Mouse (Mus musculus): Measurements from ENCODE around the gene Mthfsd.
A peak's percentile ranks its signal among the peaks of the same experiment; 100 is the strongest.
"Not testable (repeated sequence)": the region's sequence is repeated elsewhere in the genome, so short reads cannot be mapped to it uniquely, and the experiment has no call there.

Mthfsd gene

DNA sequence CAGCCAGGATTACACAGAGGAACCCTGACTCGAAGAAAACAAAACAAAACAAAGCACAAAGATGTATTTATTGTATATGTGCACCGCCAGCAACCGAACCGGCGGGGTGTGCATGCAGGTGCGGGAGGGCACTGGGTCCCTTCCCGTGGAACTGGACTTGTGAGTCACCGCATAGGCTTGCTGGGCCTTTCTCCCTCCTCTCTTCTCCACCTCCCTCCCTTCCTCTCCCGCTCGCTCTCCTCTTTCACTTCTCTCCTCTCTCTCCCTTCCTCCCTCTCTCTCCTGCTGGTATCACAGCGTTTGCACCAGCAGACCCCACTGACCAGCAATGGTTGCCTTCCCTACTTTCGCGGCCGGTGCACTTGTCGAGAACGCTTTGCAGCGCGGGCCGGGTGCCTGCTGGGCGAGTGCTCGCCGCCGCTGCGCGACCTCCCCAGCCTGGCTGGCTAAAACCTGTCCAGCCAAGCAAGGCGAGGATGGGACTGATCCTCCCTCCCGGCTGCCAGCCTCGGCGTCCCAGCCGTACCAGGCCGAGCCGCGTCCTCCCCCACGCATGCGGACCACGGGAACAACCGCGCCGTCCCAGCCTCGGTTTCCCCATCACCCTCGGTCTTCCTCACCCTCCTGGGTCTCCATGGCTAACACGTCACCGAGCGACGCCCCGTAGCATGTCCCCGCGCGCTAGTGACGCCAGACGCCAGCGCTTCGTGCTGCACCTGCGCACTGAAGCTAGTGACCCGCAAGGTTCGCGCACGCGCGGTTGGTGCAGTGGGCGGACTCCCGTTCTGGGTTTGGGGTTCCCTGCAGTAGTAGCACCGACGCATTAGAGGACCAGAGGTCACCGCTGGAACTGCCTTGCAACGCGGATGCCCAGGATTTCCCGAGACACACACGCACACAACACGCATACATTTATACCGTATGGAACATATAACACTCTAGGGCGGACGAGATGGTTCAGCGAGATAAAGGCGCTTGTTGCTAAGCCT, at the start of gene Mthfsd:
TSS of gene Mthfsd (minus strand) at position 725 of the 989 bp plus-strand sequence.
- DNase-seq (ENCODE audit: low spot score): peak; percentile 98

DNA sequence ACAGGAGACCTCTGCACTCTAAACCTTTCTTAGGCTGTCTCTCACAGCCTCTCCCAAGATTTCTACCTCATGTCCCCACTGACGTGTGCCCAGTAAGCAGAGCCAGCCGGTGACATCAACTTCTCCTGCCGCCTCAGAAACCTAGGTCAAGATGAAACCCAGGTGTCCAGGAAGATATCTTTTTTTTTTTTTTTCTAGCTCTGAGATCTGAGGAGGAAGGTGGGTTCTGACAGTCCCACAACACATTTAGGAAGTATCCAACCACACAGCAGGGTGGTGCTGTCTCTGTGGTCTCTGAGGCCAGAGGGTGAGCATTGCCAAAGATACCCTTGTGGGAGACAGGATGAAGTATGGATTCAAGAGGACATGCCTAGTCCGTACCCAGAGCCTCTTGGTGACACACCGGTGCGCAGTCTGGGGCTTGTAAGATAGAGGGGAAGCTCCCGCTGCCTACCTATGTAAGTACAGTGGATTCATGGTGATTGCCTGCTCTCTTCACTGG, 48.8 kb upstream of the Mthfsd start:
- DNase-seq (ENCODE audit: low spot score): no peak

DNA sequence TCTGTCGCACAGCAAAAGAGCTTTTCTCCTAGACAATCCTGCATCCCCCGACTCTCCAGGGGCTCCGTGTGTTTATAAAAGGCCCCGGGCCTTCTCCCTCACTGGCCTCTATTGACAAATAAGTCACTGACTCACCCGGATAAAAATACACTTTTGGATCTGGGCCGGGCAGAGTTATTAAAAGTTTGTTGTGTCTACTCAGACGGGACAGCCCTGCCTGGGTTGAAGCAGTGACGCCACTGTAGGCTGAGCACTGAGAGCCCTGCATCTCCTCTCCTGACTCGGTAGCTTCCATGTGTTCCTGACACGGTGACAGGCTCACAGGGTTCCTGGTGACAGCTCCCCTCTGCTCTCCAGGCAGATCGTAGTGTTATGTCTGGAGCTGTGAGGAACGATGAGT, 44.2 kb upstream of the Mthfsd start:
- no peak for DNase-seq (ENCODE audit: low spot score)

DNA sequence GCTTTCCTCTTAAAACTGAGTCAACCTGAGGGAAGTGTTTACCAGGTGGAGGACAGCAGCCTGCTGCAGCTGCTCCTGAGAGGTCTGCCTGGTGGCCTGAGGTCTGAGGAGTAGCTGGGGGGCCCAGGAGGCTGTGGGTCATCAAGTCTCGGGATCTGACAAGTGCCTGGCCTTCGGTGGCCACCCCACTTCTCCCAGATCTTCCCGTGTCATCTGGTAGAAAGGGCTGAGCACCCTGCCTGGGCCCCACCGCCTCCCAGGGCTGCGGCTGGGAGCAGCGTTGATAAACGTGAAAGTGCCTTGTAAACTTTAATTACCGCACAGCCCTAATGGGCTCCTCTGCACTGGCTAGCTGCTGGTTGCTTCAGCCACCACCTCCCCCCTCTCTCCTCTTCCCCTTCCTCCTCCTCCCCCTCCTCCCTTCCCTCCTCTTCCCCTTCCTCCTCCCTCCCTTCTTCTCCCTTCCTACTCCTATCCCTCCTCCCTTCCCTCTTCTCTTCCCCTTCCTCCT, 40.4 kb upstream of the Mthfsd start:
- no peak for DNase-seq (ENCODE audit: low spot score)

DNA sequence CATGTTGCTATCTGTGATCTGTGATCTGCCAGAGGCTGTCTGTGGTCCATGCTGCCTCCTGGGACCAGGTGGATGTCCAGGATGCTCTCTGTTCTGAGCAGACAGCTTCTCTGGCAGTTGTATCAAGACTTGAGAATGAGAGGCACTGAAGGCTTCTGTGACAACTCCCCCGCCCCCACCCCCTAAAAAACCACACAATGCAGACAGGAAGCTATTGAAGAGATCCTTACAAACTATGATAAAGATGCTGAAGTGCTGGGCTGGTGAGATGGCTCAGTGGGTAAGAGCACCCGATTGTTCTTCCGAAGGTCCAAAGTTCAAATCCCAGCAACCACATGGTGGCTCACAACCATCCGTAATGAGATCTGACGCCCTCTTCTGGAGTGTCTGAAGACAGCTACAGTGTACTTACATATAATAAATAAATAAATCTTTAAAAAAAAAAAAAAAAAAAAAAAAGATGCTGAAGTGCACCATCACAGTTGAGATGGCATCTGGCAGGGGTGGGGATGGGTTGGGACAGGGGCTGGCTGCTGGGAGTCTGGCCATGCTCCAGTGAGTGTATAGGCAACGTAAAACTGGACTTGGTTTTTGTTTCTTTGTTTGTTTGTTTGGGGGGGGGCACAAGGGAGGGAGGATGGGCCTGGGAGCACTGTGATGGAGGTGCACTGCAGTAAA, 37.4 kb upstream of the Mthfsd start:
- not testable (repeated sequence) for DNase-seq (ENCODE audit: low spot score)

DNA sequence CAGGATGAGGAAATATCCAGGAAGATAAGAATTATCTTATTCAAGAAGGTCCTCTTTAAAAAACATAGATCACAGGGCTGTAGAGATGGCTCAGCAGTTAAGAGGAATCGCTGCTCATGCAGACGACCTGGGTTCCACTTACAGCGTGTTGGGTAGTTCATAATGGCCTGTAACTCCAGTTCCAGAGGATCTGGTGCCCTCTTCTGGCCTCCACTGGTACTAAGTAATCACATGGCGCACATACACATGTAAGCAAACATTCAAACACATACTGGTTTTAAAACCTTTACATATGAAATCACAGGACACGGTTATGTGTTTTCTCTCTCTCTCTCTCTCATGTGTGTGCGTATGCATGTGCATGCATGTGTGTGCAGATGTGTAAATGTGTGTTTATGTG, 28.7 kb upstream of the Mthfsd start:
- DNase-seq (ENCODE audit: low spot score): no peak

DNA sequence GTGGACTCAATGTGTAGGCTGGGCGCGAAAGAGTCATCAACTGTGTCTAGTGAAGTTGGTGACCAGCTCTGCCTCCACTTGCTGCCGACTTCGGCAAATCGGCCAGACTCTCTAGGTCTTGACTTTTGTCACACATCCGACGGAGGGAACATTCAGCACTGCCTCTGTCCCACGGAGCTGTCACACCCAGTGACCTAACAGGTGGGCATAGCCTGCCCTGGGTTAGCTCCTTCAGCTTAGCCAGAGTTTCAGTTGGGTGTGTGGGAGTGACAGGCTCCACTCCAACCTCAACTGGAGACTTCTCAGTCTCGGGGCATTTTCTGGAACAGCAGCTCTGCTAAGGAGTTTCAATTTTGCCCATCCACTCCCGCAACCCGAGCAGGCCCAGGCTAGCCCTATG, 26.3 kb upstream of the Mthfsd start:
- no peak for DNase-seq (ENCODE audit: low spot score)

DNA sequence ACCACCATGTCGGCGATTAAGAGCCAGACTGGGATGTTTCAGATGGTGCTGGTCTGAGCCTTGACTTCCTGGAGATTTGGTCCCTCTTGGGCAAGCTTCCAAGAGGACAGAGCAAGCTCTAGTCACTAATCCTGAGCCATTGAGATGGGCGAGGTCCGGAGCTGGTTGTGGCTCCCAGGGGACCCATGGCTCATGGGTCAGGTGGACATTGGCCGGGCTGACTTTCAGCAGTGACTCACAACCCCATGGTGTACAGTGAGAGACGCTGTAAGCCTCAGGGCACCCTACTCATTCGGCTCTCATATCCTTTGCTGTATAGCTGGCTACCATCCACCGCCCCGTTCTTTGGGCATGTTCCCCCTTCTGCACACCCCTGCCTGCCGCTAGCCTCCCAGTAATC, 25.9 kb upstream of the Mthfsd start:
- no peak for DNase-seq (ENCODE audit: low spot score)

DNA sequence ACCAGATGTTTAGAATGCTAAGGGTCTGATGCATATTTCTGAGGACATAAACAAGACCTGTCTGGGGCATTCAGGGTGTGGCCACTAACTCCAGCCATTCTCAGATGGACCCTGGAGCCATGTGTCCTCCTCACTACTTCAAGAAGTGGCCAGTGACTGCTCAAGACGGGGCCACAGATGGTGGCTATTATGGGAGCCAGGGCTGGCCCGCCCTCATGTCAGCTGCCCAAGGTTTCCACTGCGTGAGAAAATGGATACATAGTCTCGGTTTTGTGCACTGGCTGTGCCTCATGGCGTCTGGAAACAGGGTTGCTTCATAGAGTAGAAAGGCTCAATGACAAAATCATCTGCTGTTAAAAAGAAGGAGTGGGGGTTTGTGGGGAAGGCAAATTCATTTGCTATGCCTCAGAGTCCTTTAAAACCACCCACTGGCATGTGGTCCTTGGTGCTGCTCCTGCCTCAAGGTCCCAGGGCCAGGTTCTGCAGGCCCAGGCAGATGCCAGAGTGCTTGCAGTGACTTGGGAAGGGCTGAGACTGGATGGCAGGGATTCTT, 24.8 kb upstream of the Mthfsd start:
- DNase-seq (ENCODE audit: low spot score): no peak

DNA sequence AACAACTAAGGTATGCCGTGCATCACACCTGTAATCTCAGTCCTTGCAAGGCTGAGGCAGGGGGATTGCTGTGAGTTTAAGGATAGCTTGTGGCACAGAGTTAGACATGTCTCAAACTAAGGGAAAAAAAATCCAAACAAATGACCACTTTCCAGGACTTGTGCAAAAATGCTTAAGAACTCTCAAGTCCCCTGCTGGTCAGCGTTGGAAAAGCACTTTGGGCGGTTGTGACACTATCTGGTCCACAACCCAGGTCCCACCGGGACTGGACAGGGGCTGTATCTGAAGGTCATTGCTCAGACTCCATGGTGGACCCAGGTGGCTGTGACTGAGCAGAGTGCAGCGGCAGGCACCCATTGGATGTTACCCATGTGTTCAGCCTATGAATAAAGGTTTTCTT, 22.3 kb upstream of the Mthfsd start:
- DNase-seq (ENCODE audit: low spot score): no peak

DNA sequence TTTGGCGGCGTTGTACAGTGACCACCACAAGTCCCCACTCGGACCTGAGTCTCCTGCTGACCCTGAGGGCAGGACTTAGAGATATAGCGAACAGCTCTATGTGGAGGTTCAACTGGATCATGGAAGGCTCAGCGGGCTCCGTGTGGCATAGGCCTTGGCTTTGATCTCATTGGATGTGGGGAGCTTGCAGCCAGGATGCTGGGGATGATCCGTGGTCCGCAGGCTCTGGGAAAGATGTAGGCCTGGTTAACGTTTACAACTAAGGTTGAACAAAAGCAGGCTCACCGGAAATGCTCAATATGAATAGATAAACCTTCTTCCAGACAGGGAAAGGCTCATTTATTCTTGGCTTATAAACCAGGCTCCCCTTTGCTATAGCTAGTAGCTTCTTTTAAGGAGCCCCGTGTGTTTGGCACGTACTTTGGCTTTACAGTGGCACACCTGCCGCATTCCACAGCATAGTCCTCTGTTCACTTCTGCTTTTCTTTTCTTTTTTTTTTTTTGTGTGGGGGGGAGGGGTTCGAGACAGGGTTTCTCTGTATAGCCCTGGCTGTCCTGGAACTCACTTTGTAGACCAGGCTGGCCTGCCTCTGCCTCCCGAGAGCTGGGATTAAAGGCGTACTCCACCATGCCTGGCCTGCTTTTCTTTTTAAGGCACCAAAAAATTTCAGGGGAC, 21.2 kb upstream of the Mthfsd start:
- no peak for DNase-seq (ENCODE audit: low spot score)

DNA sequence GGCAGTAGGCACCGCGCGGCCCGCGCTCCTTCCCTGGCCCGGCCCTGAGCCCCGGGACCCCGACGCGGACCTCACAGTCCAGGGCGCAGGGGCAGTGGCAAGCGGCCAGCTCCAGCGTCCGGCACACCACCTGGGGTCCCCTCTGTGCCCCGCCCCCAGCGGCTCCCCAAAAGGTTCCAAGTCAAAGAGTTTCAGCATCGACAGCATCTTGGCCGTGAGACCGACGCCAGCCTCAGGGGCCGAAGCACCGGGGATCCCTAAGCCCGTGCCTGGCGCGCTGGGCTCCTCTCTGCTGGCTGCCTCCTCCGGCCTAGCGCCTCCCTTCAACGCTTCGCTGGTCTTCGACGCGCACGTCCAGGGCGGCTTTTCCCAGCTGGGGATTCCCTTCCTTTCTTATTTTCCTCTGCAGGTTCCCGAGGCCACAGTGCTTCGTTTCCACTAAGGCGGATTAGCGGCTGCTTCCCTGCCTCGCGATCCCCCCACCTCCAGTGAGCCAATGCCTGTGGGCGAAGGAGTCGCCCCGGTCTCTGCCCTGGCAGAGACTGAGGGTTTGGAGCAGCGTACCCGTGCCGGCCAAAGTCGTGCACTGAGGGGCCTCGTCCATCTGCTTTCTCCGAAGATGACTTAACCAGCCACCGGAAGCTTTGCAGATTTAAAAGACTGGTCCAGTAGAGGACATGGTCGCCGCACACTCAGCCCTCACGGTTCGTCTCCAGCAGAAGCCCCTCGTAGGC, 20.5 kb upstream of the Mthfsd start:
- no peak for DNase-seq (ENCODE audit: low spot score)

DNA sequence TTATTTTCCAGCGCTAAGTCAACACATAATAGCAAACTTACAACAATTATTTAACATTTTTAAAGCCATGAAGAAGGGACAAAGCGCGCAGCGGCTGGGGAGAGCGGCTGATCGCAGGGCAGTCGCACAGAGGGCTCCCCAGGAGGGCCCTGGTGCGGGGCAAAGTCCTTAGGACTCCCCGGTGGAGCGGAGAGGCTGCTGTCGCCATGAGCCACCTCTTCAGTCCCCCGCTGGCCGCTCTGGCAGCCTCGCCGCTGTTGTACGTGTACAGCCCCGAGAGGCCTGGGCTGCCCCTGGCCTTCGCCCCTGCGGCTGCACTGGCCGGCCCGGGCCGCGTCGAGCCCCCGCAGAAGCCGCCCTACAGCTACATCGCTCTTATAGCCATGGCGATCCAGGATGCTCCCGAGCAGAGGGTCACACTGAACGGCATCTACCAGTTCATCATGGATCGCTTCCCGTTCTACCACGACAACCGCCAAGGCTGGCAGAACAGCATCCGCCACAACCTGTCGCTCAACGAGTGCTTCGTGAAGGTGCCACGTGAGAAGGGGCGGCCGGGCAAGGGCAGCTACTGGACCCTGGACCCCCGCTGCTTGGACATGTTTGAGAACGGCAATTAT, 19.7 kb upstream of the Mthfsd start, which contains the start of gene Foxl1:
TSS of gene Foxl1 (plus strand) at position 185 of the 620 bp plus-strand sequence.
- no peak for DNase-seq (ENCODE audit: low spot score)

DNA sequence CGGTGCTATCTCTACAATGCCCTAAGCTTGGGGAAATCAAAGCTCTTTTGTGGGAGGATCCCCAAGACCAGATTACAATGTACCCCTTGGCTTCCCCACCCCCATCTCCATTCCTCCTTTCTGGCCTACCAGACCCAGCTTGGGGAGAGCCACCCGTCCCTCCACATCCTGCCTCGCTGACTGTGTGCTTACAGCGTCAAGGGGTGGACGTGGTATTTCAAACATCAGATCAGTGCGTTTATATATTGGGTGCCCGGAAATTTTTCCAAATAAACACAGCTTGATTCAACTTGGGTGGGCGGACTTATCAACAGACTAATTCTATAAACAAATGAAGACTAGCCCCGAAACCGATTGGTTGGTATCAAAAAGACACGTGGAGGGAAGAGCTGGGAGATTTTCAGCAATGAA, 19.1 kb upstream of the Mthfsd start:
- DNase-seq (ENCODE audit: low spot score): no peak

DNA sequence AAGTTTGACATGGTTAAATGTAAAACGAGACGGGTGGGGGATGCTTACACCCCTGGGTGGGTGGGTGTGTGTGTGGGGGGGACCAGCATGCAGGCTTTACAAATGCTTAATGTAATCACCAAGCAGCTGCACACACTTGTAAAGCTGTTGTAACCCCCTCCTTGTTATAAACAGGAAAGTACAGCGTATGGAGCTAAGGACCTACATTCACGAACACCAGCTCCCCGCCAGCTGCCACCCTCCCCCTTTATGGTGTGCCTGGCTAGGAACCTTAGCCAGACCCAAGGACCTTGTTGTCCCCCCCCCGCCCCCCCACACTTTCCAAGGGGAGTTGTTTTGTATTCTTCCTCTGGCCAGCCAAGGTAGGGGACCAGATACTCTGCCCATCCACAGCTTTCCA, 18.5 kb upstream of the Mthfsd start:
- DNase-seq (ENCODE audit: low spot score): no peak

DNA sequence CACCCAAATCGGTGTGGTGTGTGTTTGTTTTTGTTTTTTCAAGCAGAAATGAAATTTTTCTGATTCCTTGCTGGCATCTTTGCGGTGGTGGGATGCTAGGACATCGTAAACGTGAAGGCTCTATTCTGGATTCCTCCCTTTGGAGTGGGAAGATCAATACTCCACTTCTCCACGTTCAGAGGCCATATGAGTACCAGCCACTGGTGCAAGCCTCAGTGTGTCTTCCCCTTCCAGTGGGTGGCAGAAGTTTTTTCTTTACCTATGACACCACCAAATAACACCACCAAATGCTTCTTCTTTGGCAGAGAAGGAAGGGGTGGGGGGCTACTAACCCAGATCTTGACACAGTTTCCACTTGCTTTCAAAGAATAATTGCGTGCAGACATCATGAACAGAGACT, 18.0 kb upstream of the Mthfsd start:
- DNase-seq (ENCODE audit: low spot score): no peak

DNA sequence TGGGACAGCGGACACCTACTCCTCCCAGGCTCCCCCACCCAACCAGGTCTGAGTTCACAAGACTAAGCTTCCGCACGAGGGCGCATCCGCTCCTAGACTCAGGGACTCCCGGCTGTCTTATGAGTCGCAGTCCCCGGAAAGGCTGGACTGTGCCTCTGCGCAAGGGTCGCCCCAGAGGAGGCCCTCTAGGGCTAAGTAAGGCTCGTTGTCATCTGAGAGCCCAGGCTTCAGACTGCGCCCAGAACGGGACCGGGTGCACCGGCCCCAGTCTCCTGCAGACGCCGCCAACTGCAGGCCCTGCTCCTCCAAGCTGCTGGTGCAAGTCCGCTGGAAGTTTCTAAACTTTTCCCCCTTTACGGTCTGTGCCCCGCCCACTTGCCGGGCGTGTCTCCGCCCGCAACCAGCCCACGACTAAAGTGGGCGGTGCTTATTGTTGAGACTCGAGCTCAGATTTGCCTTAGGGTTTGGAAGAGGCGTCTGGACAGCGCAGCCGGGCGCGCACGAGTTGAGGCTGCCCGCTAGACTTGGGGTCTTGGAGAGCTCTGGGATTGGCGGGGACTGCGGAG, 17.2 kb upstream of the Mthfsd start:
- no peak for DNase-seq (ENCODE audit: low spot score)

DNA sequence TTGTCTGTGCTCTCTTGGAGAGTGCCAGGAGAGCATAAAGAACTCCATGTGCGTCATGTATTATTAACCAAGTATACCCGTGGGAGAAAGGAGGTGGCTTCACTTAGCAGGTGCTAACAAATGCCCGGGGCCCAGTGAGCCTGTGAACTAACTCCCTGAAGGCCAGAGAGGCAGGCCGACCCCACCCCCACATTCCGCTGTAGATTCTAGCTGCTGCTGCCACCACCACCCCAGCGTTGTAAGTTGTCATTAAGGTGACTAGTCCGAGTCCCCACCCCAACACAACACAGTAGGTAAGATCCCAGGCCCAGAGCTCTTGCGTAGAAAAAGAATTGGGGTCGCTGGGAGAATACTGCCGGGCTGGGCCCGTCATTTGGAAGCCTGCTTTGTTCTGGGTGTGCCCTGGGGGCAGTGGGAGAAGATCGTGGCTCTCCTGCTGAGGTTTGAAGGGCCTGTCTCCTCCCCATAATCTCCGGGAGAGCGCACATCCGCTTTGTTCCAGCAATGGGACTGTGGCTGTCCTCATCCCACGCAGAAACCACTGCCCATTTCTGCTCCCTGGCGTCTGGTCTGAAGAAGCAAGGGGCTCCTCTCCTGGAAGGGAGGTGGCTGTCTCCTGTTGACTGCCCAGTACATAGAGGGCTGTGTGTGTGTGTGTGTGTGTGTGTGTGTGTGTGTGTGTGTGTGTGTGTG, 16.5 kb upstream of the Mthfsd start:
- DNase-seq (ENCODE audit: low spot score): no peak

DNA sequence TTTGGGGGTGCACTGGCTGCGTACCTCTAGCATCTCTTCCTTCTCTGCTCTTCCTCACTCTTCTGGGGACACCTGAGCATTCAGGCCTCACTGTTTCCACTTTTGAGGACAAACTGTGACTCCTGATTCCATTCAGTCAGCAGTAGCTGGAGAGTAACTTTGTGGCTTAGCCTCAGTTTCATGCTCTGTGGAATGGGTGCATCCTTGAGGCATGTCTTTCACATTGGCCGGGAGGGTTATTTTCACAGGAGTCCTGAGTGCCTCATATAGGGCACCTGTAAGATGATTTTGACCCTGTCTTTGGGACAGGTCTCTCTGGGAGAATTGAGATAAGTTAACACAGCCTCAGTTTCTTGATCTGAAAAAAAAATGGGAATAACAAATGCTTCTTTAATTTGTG, 14.9 kb upstream of the Mthfsd start:
- no peak for DNase-seq (ENCODE audit: low spot score)

DNA sequence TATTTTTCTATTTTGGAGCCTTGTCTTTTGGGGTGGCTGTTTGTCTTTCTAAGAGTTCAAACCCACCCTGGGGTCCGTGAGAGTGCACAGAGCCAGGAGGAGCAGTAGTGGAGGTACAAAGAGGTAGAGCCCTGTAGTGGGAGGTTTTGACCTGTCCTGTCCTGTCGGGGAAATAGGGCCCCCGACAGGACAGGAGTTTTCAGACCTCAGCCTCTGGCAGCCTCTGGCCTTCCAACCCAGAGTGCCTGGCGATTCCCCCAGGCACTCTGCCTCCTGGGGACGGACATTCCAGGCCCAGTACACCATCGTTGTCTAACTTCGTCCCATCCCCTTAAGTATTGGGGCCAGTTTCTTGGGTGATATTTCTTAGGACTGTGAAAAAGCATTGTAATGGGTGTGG, 14.2 kb upstream of the Mthfsd start:
- DNase-seq (ENCODE audit: low spot score): no peak
